In the genomic region with DNA sequence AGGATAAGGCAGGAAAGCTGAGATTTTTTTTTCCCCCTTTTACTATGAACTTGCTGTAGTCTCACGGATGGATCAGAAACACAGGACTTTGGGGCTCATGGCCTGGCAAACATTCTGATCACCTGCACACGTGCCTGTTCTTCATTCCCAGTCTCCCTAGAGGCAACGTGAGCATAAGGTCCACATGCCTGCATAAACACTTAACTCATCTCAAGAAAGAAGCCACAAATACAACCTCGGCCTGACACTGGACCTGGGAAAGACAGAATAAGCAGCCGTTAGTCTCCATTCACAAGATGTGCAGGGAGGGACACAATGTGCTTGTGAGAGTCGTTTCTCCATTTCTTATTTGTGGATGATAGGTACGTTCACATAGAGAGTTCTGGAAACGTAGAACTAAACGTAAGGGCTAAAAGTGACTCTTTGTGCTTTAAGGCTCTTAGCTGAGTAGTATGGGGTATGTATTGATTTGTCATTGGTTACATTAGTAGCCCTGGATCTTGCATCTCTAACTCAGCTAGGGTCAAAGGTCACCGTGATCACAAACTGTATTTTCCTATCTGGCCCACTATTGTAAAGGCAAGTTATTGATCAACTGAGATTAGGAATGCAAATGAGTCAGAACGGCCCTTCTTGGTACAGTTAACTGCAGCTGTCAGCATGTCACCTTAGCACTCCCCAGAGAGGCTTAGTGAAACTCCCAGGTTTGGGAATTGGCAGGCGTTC, we compare ENCODE assay signal across 21 mouse cellular contexts. TPM values are rescaled to one million over a fixed set of nuclear protein-coding genes. Genes with fewer than 3 reads are reported as not detected.
A peak's percentile ranks its signal among the peaks of the same experiment; 100 is the strongest.
DNase-seq lines count a peak whose midpoint lies in the region; ATAC-seq and TF ChIP-seq lines count a peak whose summit lies in the region.
"Had no signal": no experiment of that assay in that cellular context is flagged by ENCODE, and none has a peak within 500 bp of the region (broad histone marks: within the 10 kb centered on the region; RNA-seq: fewer than 3 reads in every experiment).

No protein-coding gene starts in this region.

- H3K4me1 ChIP-seq in kidney, adult 2 months (ENCODE audit: control insufficient read depth, insufficient read depth, low read length), result peaks cover 11% of the 10 kb centered on the region
- no peaks in the 10 kb centered on the region for H3K4me1 ChIP-seq in midbrain, embryonic 11.5 days (ENCODE audit: control insufficient read depth, insufficient read depth, low read length)
- no peaks in the 10 kb centered on the region for H3K4me1 ChIP-seq in midbrain, postnatal 0 days (ENCODE audit: insufficient read depth, low read length)
- H3K4me1 ChIP-seq in limb, embryonic 15.5 days, result peaks cover 5% of the 10 kb centered on the region; the same call in 1 of the 2 replicates
- H3K4me1 ChIP-seq: embryonic facial prominence, embryonic 15.5 days; forebrain, embryonic 10.5 days; heart, embryonic 15.5 days; hindbrain, embryonic 13.5 days had no signal

- no peaks in the 10 kb centered on the region for H3K27me3 ChIP-seq in kidney, adult 2 months (replicated peaks; ENCODE audit: control insufficient read depth, insufficient read depth, low read length)
- no peaks in the 10 kb centered on the region for H3K27me3 ChIP-seq in midbrain, embryonic 11.5 days (ENCODE audit: control insufficient read depth, insufficient read depth, low read length)
- no peaks in the 10 kb centered on the region for H3K27me3 ChIP-seq in midbrain, postnatal 0 days (ENCODE audit: insufficient read depth, low read length)
- H3K27me3 ChIP-seq in limb, embryonic 15.5 days, result no peaks in the 10 kb centered on the region
- H3K27me3 ChIP-seq: embryonic facial prominence, embryonic 15.5 days; heart, embryonic 15.5 days; hindbrain, embryonic 13.5 days had no signal

- H3K27ac ChIP-seq in kidney, adult 2 months (ENCODE audit: insufficient read depth, low read depth, low read length), result peak overlapping the region; percentile 40
- H3K27ac ChIP-seq in midbrain, embryonic 11.5 days (ENCODE audit: low read depth, low read length), result no peak overlapping the region
- no peak overlapping the region for H3K27ac ChIP-seq in midbrain, postnatal 0 days (ENCODE audit: low read depth, low read length)
- peak overlapping the region; percentile 47 for H3K27ac ChIP-seq in limb, embryonic 15.5 days
- H3K27ac ChIP-seq: embryonic facial prominence, embryonic 15.5 days; forebrain, embryonic 10.5 days; heart, embryonic 15.5 days; hindbrain, embryonic 13.5 days had no signal

- no peak overlapping the region for H3K4me2 ChIP-seq in midbrain, embryonic 11.5 days
- H3K4me2 ChIP-seq in midbrain, postnatal 0 days (ENCODE audit: low read depth, low read length, poor library complexity, severe bottlenecking), result no peak overlapping the region
- H3K4me2 ChIP-seq in limb, embryonic 15.5 days, result no peak overlapping the region
- H3K4me2 ChIP-seq: embryonic facial prominence, embryonic 15.5 days; heart, embryonic 11.5 days; heart, embryonic 15.5 days; hindbrain, embryonic 13.5 days had no signal

- no peak for TF ChIP-seq POLR2A in kidney, adult 2 months (IDR thresholded peaks at IDR 0.05; ENCODE audit: low read depth, low read length)

- H3K36me3 ChIP-seq in kidney, adult 2 months (ENCODE audit: control insufficient read depth, insufficient read depth, low read length), result no peaks in the 10 kb centered on the region
- H3K36me3 ChIP-seq in midbrain, embryonic 11.5 days (ENCODE audit: control insufficient read depth, insufficient read depth, low read length), result no peaks in the 10 kb centered on the region
- no peaks in the 10 kb centered on the region for H3K36me3 ChIP-seq in midbrain, postnatal 0 days (ENCODE audit: insufficient read depth, low read length)
- H3K36me3 ChIP-seq in limb, embryonic 15.5 days, result no peaks in the 10 kb centered on the region
- H3K36me3 ChIP-seq: embryonic facial prominence, embryonic 15.5 days; forebrain, embryonic 10.5 days; heart, embryonic 15.5 days; hindbrain, embryonic 13.5 days had no signal

- no peak for ATAC-seq in midbrain, embryonic 11.5 days (ENCODE audit: low FRiP score)
- no peak for ATAC-seq in midbrain, postnatal 0 days (ENCODE audit: low FRiP score)
- no peak for ATAC-seq in limb, embryonic 15.5 days (ENCODE audit: insufficient number of reproducible peaks, low FRiP score, low TSS enrichment, low read depth)
- ATAC-seq: forebrain, embryonic 14.5 days had no signal

- H3K9ac ChIP-seq in midbrain, embryonic 11.5 days (ENCODE audit: low read length), result no peak overlapping the region
- H3K9ac ChIP-seq in midbrain, postnatal 0 days (replicated peaks; ENCODE audit: low read length, poor library complexity, severe bottlenecking), result no peak overlapping the region
- H3K9ac ChIP-seq in limb, embryonic 15.5 days, result no peak overlapping the region
- H3K9ac ChIP-seq: embryonic facial prominence, embryonic 15.5 days; heart, embryonic 15.5 days; hindbrain, embryonic 13.5 days had no signal

- DNase-seq in kidney, adult 2 months, result peak; percentile 72
- DNase-seq in kidney, postnatal 14 days, result no peak
- DNase-seq in midbrain, embryonic 11.5 days (ENCODE audit: low spot score, missing footprints), result peak; percentile 69
- DNase-seq in midbrain, postnatal 0 days (ENCODE audit: low spot score), result no peak
- no peak for DNase-seq in retina, postnatal 1 day
- DNase-seq: adrenal gland, adult 2 months; adrenal gland, postnatal 25 days; cerebellum, adult 18-20 months; cerebellum, adult 9-11 months; cerebellum, postnatal 36 days; gastrocnemius, postnatal 36 days; heart, adult 18-20 months; heart, postnatal 14 days had no signal

- 58% methylated on average over 12 of the region's 12 CpGs for WGBS in kidney, adult 2 months
- WGBS in midbrain, embryonic 11.5 days, result 80% methylated on average over 12 of the region's 12 CpGs
- WGBS in midbrain, postnatal 0 days, result 84% methylated on average over 12 of the region's 12 CpGs
- WGBS in limb, embryonic 15.5 days, result 66% methylated on average over 12 of the region's 12 CpGs

- no peaks in the 10 kb centered on the region for H3K9me3 ChIP-seq in midbrain, embryonic 11.5 days (ENCODE audit: control insufficient read depth, low read length)
- H3K9me3 ChIP-seq in midbrain, postnatal 0 days (ENCODE audit: low read length), result no peaks in the 10 kb centered on the region
- no peaks in the 10 kb centered on the region for H3K9me3 ChIP-seq in limb, embryonic 15.5 days
- H3K9me3 ChIP-seq: embryonic facial prominence, embryonic 15.5 days; forebrain, embryonic 10.5 days; heart, embryonic 15.5 days; hindbrain, embryonic 13.5 days had no signal

- no peak overlapping the region for H3K4me3 ChIP-seq in kidney, adult 2 months (ENCODE audit: insufficient read depth, low read depth, low read length)
- H3K4me3 ChIP-seq in midbrain, embryonic 11.5 days (ENCODE audit: low read depth, low read length), result no peak overlapping the region
- no peak overlapping the region for H3K4me3 ChIP-seq in midbrain, postnatal 0 days (ENCODE audit: low read depth, low read length)
- H3K4me3 ChIP-seq in limb, embryonic 15.5 days, result no peak overlapping the region
- H3K4me3 ChIP-seq: embryonic facial prominence, embryonic 15.5 days; erythroblast, embryonic 14.5 days; forebrain, embryonic 10.5 days; heart, embryonic 15.5 days; hindbrain, embryonic 13.5 days had no signal

- TF ChIP-seq CTCF in kidney, adult 2 months (conservative IDR thresholded peaks at IDR 0.05; ENCODE audit: insufficient read depth, insufficient read length, low read depth, low read length), result no peak
- no peak for TF ChIP-seq CTCF in midbrain, postnatal 0 days (IDR thresholded peaks at IDR 0.05)

RNA-seq across cellular contexts. Expression of gene Papss2, which starts 18.6 kb away (rescaled TPM):
- polyA plus RNA-seq in kidney, adult 2 months (2012; rRNA removed), result 129 and 168 TPM in 2 replicates
- 1.7 and 2.1 TPM in 2 replicates for polyA plus RNA-seq in midbrain, embryonic 11.5 days (2014; fragmentation: Nextera tagmentation; extraction: Ambion mirVana)
- 5.9 TPM in 2 replicates for total RNA-seq in midbrain, postnatal 0 days (2014; rRNA removed)
- 1.8 and 2.3 TPM in 2 replicates for polyA plus RNA-seq in midbrain, postnatal 0 days (2015; fragmentation: Nextera tagmentation; extraction: Ambion mirVana)
- 34.1 and 34.8 TPM in 2 replicates for polyA plus RNA-seq in limb, embryonic 15.5 days (2015; fragmentation: Nextera tagmentation; extraction: Ambion mirVana)

Comparison
In these comparisons a context has a peak if more than half of its experiments do, and no peak if none do; other contexts are left out.
1. DNase-seq: peak in kidney, adult 2 months (single experiment) and midbrain, embryonic 11.5 days (single experiment); none in kidney, postnatal 14 days (single experiment), midbrain, postnatal 0 days (single experiment) and retina, postnatal 1 day (single experiment).
2. H3K27ac ChIP-seq: peak in kidney, adult 2 months (single experiment) and limb, embryonic 15.5 days (single experiment); none in midbrain, embryonic 11.5 days (single experiment) and midbrain, postnatal 0 days (single experiment).
3. RNA of gene Papss2, which starts 18.6 kb away (polyA plus RNA-seq): 129 to 168 TPM in kidney, adult 2 months and 34.1 to 34.8 TPM in limb, embryonic 15.5 days; 1.7 to 2.1 TPM in midbrain, embryonic 11.5 days and 1.8 to 2.3 TPM in midbrain, postnatal 0 days; every median in the first group is over 10 times any median in the second.